Mouse (Mus musculus): ENCODE results near the gene Nfasc. TPM values are rescaled to one million over a fixed set of nuclear protein-coding genes. Genes with fewer than 3 reads are reported as not detected.
A peak's percentile ranks its signal among the peaks of the same experiment; 100 is the strongest.

Nfasc gene
- total RNA-seq, 2 experiments from 2014 or later = 0.41 to 0.53 TPM

- no peak for DNase-seq
- intact Hi-C loops (cut with DNase I) = no loop called here
Observed at GRCm38 (mm10) chr1:132653841-132654457, 87.6 kb downstream of the Nfasc start.

- no peak for DNase-seq
- intact Hi-C loops (cut with DNase I) = no loop called here
Observed at GRCm38 (mm10) chr1:132653161-132653560, 88.4 kb downstream of the Nfasc start.

- no peak for DNase-seq
- intact Hi-C loops (cut with DNase I) = no loop called here
Observed at GRCm38 (mm10) chr1:132650680-132651079, 90.9 kb downstream of the Nfasc start.

- intact Hi-C loops (cut with DNase I) = no loop called here
- DNase-seq = no peak
Observed at GRCm38 (mm10) chr1:132647958-132648357, 93.6 kb downstream of the Nfasc start.

GRCm38 (mm10) chr1:132641049-132641795, 100.4 kb downstream of the Nfasc start:
- intact Hi-C loops (cut with DNase I) = no loop called here
- DNase-seq = no peak

- intact Hi-C loops (cut with DNase I) = no loop called here
- DNase-seq = no peak
Observed at GRCm38 (mm10) chr1:132640256-132640655, 101.3 kb downstream of the Nfasc start.

- DNase-seq = no peak
- intact Hi-C loops (cut with DNase I) = no loop called here
Observed at GRCm38 (mm10) chr1:132637346-132637745, 104.3 kb downstream of the Nfasc start.

GRCm38 (mm10) chr1:132629611-132630370, 111.8 kb downstream of the Nfasc start:
- DNase-seq = peak; percentile 27 to 57
- intact Hi-C loops (cut with DNase I) = loop anchor here (5.0 kb wide), 1 partner anchor 118 kb away; no protein-coding TSS in a partner anchor

- no peak for DNase-seq
- intact Hi-C loops (cut with DNase I) = no loop called here
Observed at GRCm38 (mm10) chr1:132628599-132628998, 113.0 kb downstream of the Nfasc start.

GRCm38 (mm10) chr1:132628183-132628582, 113.4 kb downstream of the Nfasc start:
- intact Hi-C loops (cut with DNase I) = no loop called here

GRCm38 (mm10) chr1:132626125-132626756, 115.4 kb downstream of the Nfasc start:
- no peak for DNase-seq
- intact Hi-C loops (cut with DNase I) = no loop called here

More at GRCm38 (mm10) chr1:132628183-132628582, 113.4 kb downstream of the Nfasc start:
- no peak for DNase-seq

- intact Hi-C loops (cut with DNase I) = no loop called here
- no peak for DNase-seq
Observed at GRCm38 (mm10) chr1:132625034-132625433, 116.6 kb downstream of the Nfasc start.

- intact Hi-C loops (cut with DNase I) = no loop called here
- DNase-seq = no peak
Observed at GRCm38 (mm10) chr1:132624466-132624865, 117.1 kb downstream of the Nfasc start.

GRCm38 (mm10) chr1:132623641-132624336, 117.8 kb downstream of the Nfasc start:
- no peak for DNase-seq
- intact Hi-C loops (cut with DNase I) = no loop called here

GRCm38 (mm10) chr1:132612066-132612465, 129.5 kb downstream of the Nfasc start:
- intact Hi-C loops (cut with DNase I) = no loop called here
- DNase-seq = no peak

GRCm38 (mm10) chr1:132609048-132609634, 132.5 kb downstream of the Nfasc start:
- DNase-seq = peak; percentile 53 to 72
- intact Hi-C loops (cut with DNase I) = no loop called here

GRCm38 (mm10) chr1:132602161-132602560, 139.4 kb downstream of the Nfasc start:
- intact Hi-C loops (cut with DNase I) = no loop called here
- DNase-seq = no peak

GRCm38 (mm10) chr1:132598024-132598423, 143.6 kb downstream of the Nfasc start:
- intact Hi-C loops (cut with DNase I) = no loop called here
- DNase-seq = no peak

- DNase-seq = no peak
- intact Hi-C loops (cut with DNase I) = loop anchor here (2.0 kb wide), 1 partner anchor 229 kb away; no protein-coding TSS in a partner anchor
Observed at GRCm38 (mm10) chr1:132595741-132596140, 145.9 kb downstream of the Nfasc start.

GRCm38 (mm10) chr1:132594587-132594986, 147.0 kb downstream of the Nfasc start:
- DNase-seq = peak; percentile 72 to 80
- intact Hi-C loops (cut with DNase I) = loop anchor here (1.0 to 2.0 kb wide), 2 partner anchors 68 to 228 kb away; no protein-coding TSS in a partner anchor
